8 mouse cellular contexts compared by ENCODE assay signal in the genomic region with DNA sequence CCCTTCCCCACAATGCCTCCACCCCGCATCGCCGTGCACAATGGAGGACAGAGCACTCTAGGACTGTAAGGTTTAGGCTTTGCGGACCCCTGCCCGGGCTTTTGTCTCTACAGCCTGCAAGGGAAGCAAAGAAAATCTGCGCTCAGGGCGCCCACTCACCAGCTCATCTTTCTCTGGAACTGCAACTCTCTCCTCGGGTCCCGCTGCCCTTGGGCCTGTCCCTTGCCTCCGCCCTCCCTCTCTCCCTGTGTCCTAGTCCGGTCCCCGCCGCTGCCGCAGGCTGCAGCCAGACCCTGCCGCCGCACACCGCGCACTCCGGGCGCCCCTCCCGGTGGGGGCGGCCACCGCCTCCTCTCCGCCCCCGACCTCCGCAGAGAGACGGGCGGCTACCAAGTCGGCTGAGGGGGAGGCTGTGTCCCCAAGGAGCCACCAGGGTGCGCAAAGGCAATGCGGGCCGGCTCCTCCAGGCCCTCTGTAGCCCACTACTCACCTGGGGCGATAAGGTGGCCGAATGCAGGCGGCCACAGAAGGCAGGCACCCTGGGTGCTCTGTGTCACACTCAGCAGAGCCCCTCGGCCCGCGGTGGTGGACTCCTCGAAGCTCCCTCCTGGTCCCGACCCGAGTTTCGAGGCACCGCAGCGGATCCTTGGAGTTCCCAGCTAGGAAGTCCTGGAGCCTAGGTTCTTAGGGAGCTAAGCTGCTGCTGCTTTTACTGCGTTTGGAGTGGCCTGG.
A peak's percentile ranks its signal among the peaks of the same experiment; 100 is the strongest.
DNase-seq lines count a peak whose midpoint lies in the region; ATAC-seq and TF ChIP-seq lines count a peak whose summit lies in the region.

No protein-coding gene starts in this region.

- intact Hi-C loops in heart, postnatal 14 days (cut with DNase I): loop anchor here (1.0 to 5.0 kb wide), 6 partner anchors 38 to 168 kb away; a partner anchor contains a TSS

- no peak for TF ChIP-seq EP300 in CH12.LX (IDR thresholded peaks at IDR 0.05; ENCODE audit: low read length)

- no peak overlapping the region for H3K9ac ChIP-seq in CH12.LX (ENCODE audit: insufficient read depth, low read depth)
- H3K9ac ChIP-seq in forebrain, embryonic 16.5 days (replicated peaks; ENCODE audit: low read depth, low read length): peak overlapping the region; percentile 69
- peak overlapping the region; percentile 30 for H3K9ac ChIP-seq in liver, embryonic 15.5 days
- peak overlapping the region; percentile 74 for H3K9ac ChIP-seq in neural tube, embryonic 12.5 days

- ATAC-seq in forebrain, embryonic 16.5 days: peak; percentile 97
- ATAC-seq in liver, embryonic 15.5 days (ENCODE audit: insufficient read depth): peak; percentile 81
- peak; percentile 95 for ATAC-seq in neural tube, embryonic 12.5 days (ENCODE audit: low FRiP score, low read depth)

- H3K36me3 ChIP-seq in CH12.LX (replicated peaks in 1 of 2; ENCODE audit: control insufficient read depth in 1 of 2, insufficient read depth in 1 of 2, low read length in 1 of 2): no peaks in the 10 kb centered on the region
- H3K36me3 ChIP-seq in forebrain, embryonic 16.5 days (ENCODE audit: control insufficient read depth, insufficient read depth): no peaks in the 10 kb centered on the region
- no peaks in the 10 kb centered on the region for H3K36me3 ChIP-seq in liver, embryonic 15.5 days (replicated peaks)
- H3K36me3 ChIP-seq in neural tube, embryonic 12.5 days: no peaks in the 10 kb centered on the region
- H3K36me3 ChIP-seq in thymus, adult 2 months (ENCODE audit: control insufficient read depth, insufficient read depth, low read length): no peaks in the 10 kb centered on the region

- H3K27ac ChIP-seq in CH12.LX (ENCODE audit: insufficient read depth, low read depth): no peak overlapping the region
- no peak overlapping the region for H3K27ac ChIP-seq in forebrain, embryonic 16.5 days (ENCODE audit: low read length)
- peak overlapping the region; percentile 55 for H3K27ac ChIP-seq in liver, embryonic 15.5 days (replicated peaks)
- no peak overlapping the region for H3K27ac ChIP-seq in neural tube, embryonic 12.5 days
- no peak overlapping the region for H3K27ac ChIP-seq in thymus, adult 2 months (ENCODE audit: control insufficient read depth, insufficient read depth, low read length)

- H3K4me2 ChIP-seq in CH12.LX (ENCODE audit: insufficient read depth, low read depth, poor library complexity, severe bottlenecking): no peak overlapping the region
- H3K4me2 ChIP-seq in forebrain, embryonic 16.5 days (ENCODE audit: low read length): peak overlapping the region; percentile 98
- peak overlapping the region; percentile 61 for H3K4me2 ChIP-seq in liver, embryonic 15.5 days
- H3K4me2 ChIP-seq in neural tube, embryonic 12.5 days (replicated peaks): peak overlapping the region; percentile 84

- TF ChIP-seq RAD21 in CH12.LX (IDR thresholded peaks at IDR 0.05; ENCODE audit: low read depth, low read length): no peak; the same call in 1 of the 2 replicates

- H3K9me3 ChIP-seq in CH12.LX (replicated peaks; ENCODE audit: low read length): no peaks in the 10 kb centered on the region
- H3K9me3 ChIP-seq in forebrain, embryonic 16.5 days (ENCODE audit: control insufficient read depth, low read length): no peaks in the 10 kb centered on the region
- H3K9me3 ChIP-seq in liver, embryonic 15.5 days (replicated peaks): no peaks in the 10 kb centered on the region
- H3K9me3 ChIP-seq in neural tube, embryonic 12.5 days: no peaks in the 10 kb centered on the region

- peak in 1 of 2 experiments; percentile 26; a peak in 2 of 4 replicates for TF ChIP-seq CTCF in CH12.LX (conservative IDR thresholded peaks at IDR 0.05 in 1 of 2, IDR thresholded peaks at IDR 0.05 in 1 of 2; ENCODE audit: low read depth in 2 of 2, low read length in 2 of 2)
- TF ChIP-seq CTCF in thymus, adult 2 months (IDR thresholded peaks at IDR 0.05; ENCODE audit: borderline replicate concordance, control insufficient read depth, extremely low read depth, insufficient read depth, low read length, poor library complexity): peak; percentile 60; the same call in 1 of the 2 replicates

- in situ Hi-C loops in CH12.LX (cut with MboI; ENCODE audit: low pct_ligation_motif_present, low pct_unique_long_range_greater_than_20kb, low sequenced_read_pairs): no loop called here

- H3K79me2 ChIP-seq in CH12.LX (replicated peaks; ENCODE audit: control insufficient read depth, extremely low read depth, insufficient read depth, poor library complexity, severe bottlenecking): no peaks in the 10 kb centered on the region

- DNase-seq in CH12.LX (ENCODE audit: extremely low read depth): no peak
- DNase-seq in cerebellum, adult 11 months: peak; percentile 30
- DNase-seq in heart, postnatal 14 days: peak; percentile 87 to 91
- peak; percentile 90 to 94 for DNase-seq in kidney, postnatal 4 days
- DNase-seq in thymus, adult 2 months: peak; percentile 49

- dilution Hi-C loops in CH12.LX (cut with MboI; ENCODE audit: extremely low pct_ligation_motif_present, extremely low pct_unique_long_range_greater_than_20kb, low sequenced_read_pairs): no loop called here

- under 1% methylated on average over 44 of the region's 45 CpGs for WGBS in forebrain, embryonic 16.5 days
- WGBS in liver, embryonic 15.5 days (ENCODE audit: insufficient replicate concordance): under 1% methylated on average over 45 of the region's 45 CpGs
- WGBS in neural tube, embryonic 12.5 days: 1% methylated on average over 43 of the region's 45 CpGs
- WGBS in thymus, adult 2 months: 2% methylated on average over 45 of the region's 45 CpGs

- no peak for TF ChIP-seq POLR2A in CH12.LX (IDR thresholded peaks at IDR 0.05; ENCODE audit: low read depth, low read length)
- TF ChIP-seq POLR2A in thymus, adult 2 months (IDR thresholded peaks at IDR 0.05; ENCODE audit: control insufficient read depth, extremely low read depth, insufficient read depth, low read length, poor library complexity): no peak

- peaks cover 0 to 4% of the 10 kb centered on the region in 2 experiments; a peak in 1 of 4 replicates for H3K4me1 ChIP-seq in CH12.LX (ENCODE audit: control insufficient read depth in 1 of 2, insufficient read depth in 2 of 2)
- H3K4me1 ChIP-seq in forebrain, embryonic 16.5 days (replicated peaks; ENCODE audit: control insufficient read depth, insufficient read depth, low read length): peaks cover 13% of the 10 kb centered on the region
- peaks cover 5% of the 10 kb centered on the region; the same call in 1 of the 2 replicates for H3K4me1 ChIP-seq in liver, embryonic 15.5 days (replicated peaks)
- H3K4me1 ChIP-seq in neural tube, embryonic 12.5 days: peaks cover 5% of the 10 kb centered on the region; the same call in 1 of the 2 replicates
- H3K4me1 ChIP-seq in thymus, adult 2 months (replicated peaks; ENCODE audit: control insufficient read depth, insufficient read depth, low read length): peaks cover 9% of the 10 kb centered on the region; the same call in 1 of the 2 replicates

- no peak overlapping the region for H3K4me3 ChIP-seq in CH12.LX (replicated peaks in 1 of 3; ENCODE audit: low read depth in 2 of 3, low read length in 2 of 3, poor library complexity in 1 of 3)
- peak overlapping the region; percentile 64 for H3K4me3 ChIP-seq in forebrain, embryonic 16.5 days (replicated peaks; ENCODE audit: low read length)
- H3K4me3 ChIP-seq in liver, embryonic 15.5 days (replicated peaks): peak overlapping the region; percentile 54
- peak overlapping the region; percentile 59 for H3K4me3 ChIP-seq in neural tube, embryonic 12.5 days
- H3K4me3 ChIP-seq in thymus, adult 2 months (ENCODE audit: control insufficient read depth, insufficient read depth, low read length): peak overlapping the region; percentile 25

- H3K27me3 ChIP-seq in CH12.LX (replicated peaks): no peaks in the 10 kb centered on the region
- H3K27me3 ChIP-seq in forebrain, embryonic 16.5 days (replicated peaks; ENCODE audit: control insufficient read depth, insufficient read depth, low read length): no peaks in the 10 kb centered on the region
- H3K27me3 ChIP-seq in liver, embryonic 15.5 days: peaks cover 39% of the 10 kb centered on the region
- H3K27me3 ChIP-seq in neural tube, embryonic 12.5 days (replicated peaks): no peaks in the 10 kb centered on the region; the same call in 1 of the 2 replicates
- peaks cover 8% of the 10 kb centered on the region; the same call in 1 of the 2 replicates for H3K27me3 ChIP-seq in thymus, adult 2 months (ENCODE audit: control insufficient read depth, insufficient read depth, low read length)

TF ChIP-seq in CH12.LX, 34 proteins besides CTCF, POLR2A, EP300 and RAD21:
- TF ChIP-seq BHLHE40 (IDR thresholded peaks at IDR 0.05; ENCODE audit: low read depth, low read length) (no peak), SMC3 (IDR thresholded peaks at IDR 0.05; ENCODE audit: low read depth, low read length) (peak; percentile 19)
TF ChIP-seq in CH12.LX: peak in this region for 1.

Comparison
In these comparisons a context has a peak if more than half of its experiments do, and no peak if none do; other contexts are left out.
1. H3K4me3 ChIP-seq: peak in forebrain, embryonic 16.5 days (single experiment), liver, embryonic 15.5 days (single experiment), neural tube, embryonic 12.5 days (single experiment) and thymus, adult 2 months (single experiment); none in CH12.LX (0 of 3).
2. Peak in every context shown above with its lines, with median percentiles within 50 percentile points of each other: ATAC-seq.